Mouse (Mus musculus) midbrain, embryonic 11.5 days (tissue): ENCODE data around the gene Il12rb1. TPM values are rescaled to one million over a fixed set of nuclear protein-coding genes. Genes with fewer than 3 reads are reported as not detected.
A peak's percentile ranks its signal among the peaks of the same experiment; 100 is the strongest.

Experiments
- ATAC-seq: fragments of 200-750 bp; cut with Nextera tagmentation; 2 replicates; pipeline ENCODE4 v1.8.0; 2017; ENCODE audit warnings: moderate TSS enrichment, moderate library complexity; ENCODE audit not compliant: low FRiP score
- DNase-seq: peaks from one replicate; pipeline ENCODE4 v3.0.0; 2015; ENCODE audit warnings: low spot score; ENCODE audit errors: missing footprints
- H3K27ac ChIP-seq: fragments of 300-500 bp; sonication (generic); 2 replicates; pipeline ENCODE4 v1.5.1; 2014; ENCODE audit warnings: low read depth, low read length
- H3K27me3 ChIP-seq: fragments of 300-500 bp; sonication (generic); 2 replicates; pipeline ENCODE4 v1.6.1; 2014; ENCODE audit warnings: mild to moderate bottlenecking, low read length, moderate library complexity, mixed read lengths; ENCODE audit not compliant: control insufficient read depth, insufficient read depth
- H3K36me3 ChIP-seq: fragments of 300-500 bp; sonication (generic); 2 replicates; pipeline ENCODE4 v1.6.1; 2014; ENCODE audit warnings: mild to moderate bottlenecking, low read length, moderate library complexity, mixed read lengths; ENCODE audit not compliant: control insufficient read depth, insufficient read depth
- H3K4me1 ChIP-seq: fragments of 300-500 bp; sonication (generic); 2 replicates; pipeline ENCODE4 v1.6.1; 2014; ENCODE audit warnings: low read length; ENCODE audit not compliant: control insufficient read depth, insufficient read depth
- H3K4me2 ChIP-seq: fragments of 300-500 bp; sonication (generic); 2 replicates; pipeline ENCODE4 v1.6.1; 2014; ENCODE audit warnings: mild to moderate bottlenecking, moderate library complexity
- H3K4me3 ChIP-seq: fragments of 300-500 bp; sonication (generic); 2 replicates; pipeline ENCODE4 v1.5.1; 2014; ENCODE audit warnings: low read depth, low read length
- H3K9ac ChIP-seq: fragments of 300-500 bp; sonication (generic); 2 replicates; pipeline ENCODE4 v1.6.1; 2014; ENCODE audit warnings: low read length
- H3K9me3 ChIP-seq: fragments of 300-500 bp; sonication (generic); 2 replicates; pipeline ENCODE4 v1.6.1; 2016; ENCODE audit warnings: low read length; ENCODE audit not compliant: control insufficient read depth
- WGBS: fragments of 180-500 bp; shearing (Covaris S2); extraction: QIAGEN DNeasy Blood & Tissue Kit; methylation state at CpG from one replicate; pipeline ENCODE4 v1.1.7; 2014; 5-methylcytosine and 5-hydroxymethylcytosine counted together
- polyA plus RNA-seq: library from polyadenylated mRNA; unstranded; fragments of >200 nt; fragmentation: Nextera tagmentation; extraction: Ambion mirVana; gene quantifications from 2 replicates; pipeline ENCODE4 v1.2.1, GENCODE M21; 2014

Il12rb1 gene
- polyA plus RNA-seq, 1 experiment from 2014 or later, result 0.38 TPM

- WGBS, result 80% methylated on average over 9 of the region's 9 CpGs
- Histone ChIP-seq H3K4me3 (no peak overlapping the region), H3K9me3 (no peaks in the 10 kb centered on the region)
These were observed 42.9 kb upstream of the Il12rb1 start for GRCm38 (mm10) chr8:70765329-70765728.

DNA sequence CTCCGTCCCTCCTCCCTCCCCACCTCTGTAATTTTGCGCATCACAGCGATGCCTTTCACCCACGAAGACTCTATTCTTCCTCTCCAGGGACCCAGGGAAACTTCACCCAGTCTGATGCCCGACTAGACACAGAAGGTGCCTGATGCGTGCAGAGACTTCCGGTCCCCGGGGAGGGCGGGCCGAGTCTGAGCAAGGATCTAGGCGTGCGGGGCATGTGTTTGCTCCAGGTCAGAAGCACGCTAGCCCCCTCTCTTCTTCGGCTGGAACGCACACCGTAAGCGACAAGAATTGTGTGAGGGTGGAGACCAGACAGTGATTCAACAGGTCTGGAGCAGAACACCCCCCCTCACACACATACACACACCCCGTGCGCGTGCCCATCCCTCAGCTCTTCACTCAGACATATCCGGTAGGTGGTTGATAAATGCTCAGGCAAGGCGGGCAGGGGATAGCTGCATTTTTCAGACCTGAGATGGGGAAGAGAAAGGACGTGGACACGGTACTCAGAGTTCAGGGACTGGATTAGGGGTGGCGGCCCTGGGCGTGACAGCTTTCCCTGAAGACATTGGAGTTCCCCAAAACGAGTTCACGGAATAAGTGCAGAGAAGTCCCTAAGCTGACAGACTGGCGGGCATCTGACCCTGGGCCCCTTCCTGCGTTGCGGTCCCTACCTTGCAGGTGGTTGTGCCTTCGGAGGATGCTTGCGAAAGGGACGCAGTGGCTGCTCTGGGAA is 42.2 kb upstream of the Il12rb1 start:
- Histone ChIP-seq H3K36me3 (peaks cover 9% of the 10 kb centered on the region; the same call in 1 of the 2 replicates), H3K4me3 (peak overlapping the region; percentile 27), H3K4me2 (peak overlapping the region; percentile 56), H3K27me3 (peaks cover 2% of the 10 kb centered on the region; the same call in 1 of the 2 replicates), H3K27ac (no peak overlapping the region), H3K9me3 (no peaks in the 10 kb centered on the region), H3K9ac (peak overlapping the region; percentile 54), H3K4me1 (peaks cover 13% of the 10 kb centered on the region)
- 2% methylated on average over 34 of the region's 34 CpGs for WGBS
- DNase-seq, result peak; percentile 90
- ATAC-seq, result no peak

More at GRCm38 (mm10) chr8:70765329-70765728, 42.9 kb upstream of the Il12rb1 start:
- peak overlapping the region; percentile 56; the same call in 1 of the 2 replicates for H3K4me2 ChIP-seq
- H3K9ac ChIP-seq, result no peak overlapping the region; the same call in 1 of the 2 replicates
- H3K27ac ChIP-seq, result no peak overlapping the region
- DNase-seq (no peak), ATAC-seq (no peak)
- peaks cover 2% of the 10 kb centered on the region; the same call in 1 of the 2 replicates for H3K27me3 ChIP-seq
- peaks cover 9% of the 10 kb centered on the region; the same call in 1 of the 2 replicates for H3K36me3 ChIP-seq
- H3K4me1 ChIP-seq, result peaks cover 13% of the 10 kb centered on the region

DNA sequence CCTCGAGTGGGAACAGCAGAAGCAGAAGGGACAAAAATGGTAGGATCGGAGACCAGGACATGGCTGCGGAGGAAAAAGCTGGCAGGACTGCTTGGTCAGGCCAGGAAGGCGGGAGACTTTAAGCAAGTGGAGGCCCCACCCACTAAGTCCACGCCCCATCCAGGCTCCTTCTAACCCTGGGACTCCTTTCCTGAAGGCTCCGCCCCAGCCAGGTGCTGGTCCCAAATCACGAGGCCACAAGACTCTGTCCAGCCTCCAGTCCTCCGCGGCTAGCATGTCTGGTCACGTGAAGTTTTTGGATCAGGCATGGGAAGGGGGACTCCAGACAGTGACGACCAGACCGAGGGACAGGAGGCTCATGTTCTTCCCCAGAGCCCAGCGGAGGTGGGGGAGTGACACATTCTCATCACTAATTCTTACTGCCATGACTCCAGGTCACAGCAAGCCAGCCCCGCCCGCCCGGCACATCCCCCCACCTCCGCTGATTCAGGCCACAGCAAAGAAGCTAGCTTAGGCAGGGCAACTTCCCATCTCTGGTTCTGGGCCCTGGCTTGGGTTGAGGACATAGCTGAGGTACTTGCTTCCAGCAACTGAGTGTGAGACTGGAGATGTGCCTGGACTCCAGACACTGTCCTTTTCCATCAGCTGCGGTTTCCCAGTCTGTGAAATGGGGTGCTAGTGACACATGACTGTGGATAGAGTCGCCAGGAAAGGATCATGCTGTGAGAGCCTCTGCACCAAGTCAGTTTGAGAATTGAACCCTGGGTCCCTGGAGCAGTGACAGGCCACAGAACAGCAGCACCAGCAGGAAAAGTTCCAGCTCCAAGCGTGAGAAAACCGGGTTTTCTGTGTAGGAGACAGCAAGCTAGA is 41.4 kb upstream of the Il12rb1 start:
- H3K4me1 ChIP-seq, result peaks cover 13% of the 10 kb centered on the region
- H3K27ac ChIP-seq, result no peak overlapping the region
- WGBS, result 6% methylated on average over 21 of the region's 21 CpGs
- peaks cover 2% of the 10 kb centered on the region; the same call in 1 of the 2 replicates for H3K27me3 ChIP-seq
- H3K36me3 ChIP-seq, result peaks cover 9% of the 10 kb centered on the region; the same call in 1 of the 2 replicates
- H3K4me3 ChIP-seq, result peak overlapping the region; percentile 27
- ATAC-seq (peak; percentile 16; the same call in 1 of the 2 replicates), DNase-seq (peak; percentile 93)
- peak overlapping the region; percentile 56 for H3K4me2 ChIP-seq
- no peaks in the 10 kb centered on the region for H3K9me3 ChIP-seq
- peak overlapping the region; percentile 54 for H3K9ac ChIP-seq

- H3K4me1 ChIP-seq, result peaks cover 13% of the 10 kb centered on the region
- no peaks in the 10 kb centered on the region for H3K9me3 ChIP-seq
- no peak for ATAC-seq
- WGBS, result 79% methylated on average over 6 of the region's 6 CpGs
- H3K9ac ChIP-seq, result no peak overlapping the region
- no peak overlapping the region for H3K27ac ChIP-seq
- no peak overlapping the region for H3K4me3 ChIP-seq
- DNase-seq, result no peak
- H3K4me2 ChIP-seq, result no peak overlapping the region
- H3K36me3 ChIP-seq, result peaks cover 9% of the 10 kb centered on the region; the same call in 1 of the 2 replicates
- H3K27me3 ChIP-seq, result peaks cover 2% of the 10 kb centered on the region; the same call in 1 of the 2 replicates
These were observed 40.7 kb upstream of the Il12rb1 start for GRCm38 (mm10) chr8:70767503-70767902.

DNA sequence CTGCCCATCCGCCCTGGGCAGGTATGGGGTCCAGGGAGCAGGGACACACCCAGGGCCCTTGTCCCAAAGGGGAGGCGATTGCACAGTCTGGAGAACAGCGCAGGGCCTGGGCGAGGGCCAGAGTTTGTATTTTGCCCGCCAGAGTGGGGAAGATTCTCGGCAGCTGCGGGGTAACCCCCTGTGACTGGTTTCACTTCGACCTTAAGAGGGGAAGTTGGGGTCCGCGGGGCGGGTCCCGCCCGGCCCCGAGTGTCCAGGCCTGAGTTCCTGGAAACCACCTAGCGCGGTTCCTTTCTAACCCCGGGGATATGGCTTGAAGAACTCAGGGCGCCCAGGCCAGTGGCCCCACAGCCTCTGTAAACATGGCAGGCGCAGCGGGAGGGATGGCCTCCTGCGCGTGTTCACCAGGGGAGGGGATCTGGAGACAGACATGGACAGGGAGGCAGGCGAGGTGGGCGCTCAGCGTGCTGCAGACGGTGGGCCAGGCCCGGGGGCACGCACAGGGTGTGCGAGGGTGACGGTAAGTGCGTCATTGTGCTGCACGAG is 39.9 kb upstream of the Il12rb1 start:
- Histone ChIP-seq H3K27me3 (peaks cover 2% of the 10 kb centered on the region; the same call in 1 of the 2 replicates), H3K9ac (no peak overlapping the region), H3K36me3 (peaks cover 9% of the 10 kb centered on the region; the same call in 1 of the 2 replicates), H3K27ac (no peak overlapping the region), H3K4me1 (peaks cover 13% of the 10 kb centered on the region), H3K4me3 (no peak overlapping the region), H3K9me3 (no peaks in the 10 kb centered on the region), H3K4me2 (no peak overlapping the region)
- WGBS, result 95% methylated on average over 32 of the region's 32 CpGs
- DNase-seq (no peak), ATAC-seq (no peak)

DNA sequence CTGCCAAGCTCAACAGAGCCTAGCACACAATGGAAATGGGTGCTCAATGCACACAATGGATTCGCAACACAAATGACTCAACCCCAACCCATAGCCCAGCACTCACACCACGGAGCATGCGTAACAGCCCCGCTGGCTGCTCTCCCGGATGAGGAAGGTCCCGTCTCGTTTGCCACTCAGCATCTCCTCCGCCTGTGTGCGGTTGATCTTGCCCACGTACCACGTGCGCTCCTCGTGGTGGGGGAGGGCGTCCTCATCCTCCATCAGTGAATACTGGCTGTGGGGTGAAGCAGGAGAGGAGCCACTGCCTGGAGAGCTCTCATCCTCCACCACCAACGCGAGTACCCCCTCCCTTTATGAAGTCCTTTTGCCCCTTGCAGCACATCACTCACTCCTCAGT is 39.3 kb upstream of the Il12rb1 start:
- no peaks in the 10 kb centered on the region for H3K9me3 ChIP-seq
- no peak overlapping the region for H3K4me2 ChIP-seq
- H3K4me3 ChIP-seq, result no peak overlapping the region
- H3K36me3 ChIP-seq, result peaks cover 13% of the 10 kb centered on the region
- 85% methylated on average over 16 of the region's 16 CpGs for WGBS
- H3K27me3 ChIP-seq, result peaks cover 2% of the 10 kb centered on the region; the same call in 1 of the 2 replicates
- ATAC-seq, result peak; percentile 10; the same call in 1 of the 2 replicates
- H3K9ac ChIP-seq, result no peak overlapping the region
- no peak for DNase-seq
- H3K4me1 ChIP-seq, result peaks cover 13% of the 10 kb centered on the region
- H3K27ac ChIP-seq, result no peak overlapping the region

DNA sequence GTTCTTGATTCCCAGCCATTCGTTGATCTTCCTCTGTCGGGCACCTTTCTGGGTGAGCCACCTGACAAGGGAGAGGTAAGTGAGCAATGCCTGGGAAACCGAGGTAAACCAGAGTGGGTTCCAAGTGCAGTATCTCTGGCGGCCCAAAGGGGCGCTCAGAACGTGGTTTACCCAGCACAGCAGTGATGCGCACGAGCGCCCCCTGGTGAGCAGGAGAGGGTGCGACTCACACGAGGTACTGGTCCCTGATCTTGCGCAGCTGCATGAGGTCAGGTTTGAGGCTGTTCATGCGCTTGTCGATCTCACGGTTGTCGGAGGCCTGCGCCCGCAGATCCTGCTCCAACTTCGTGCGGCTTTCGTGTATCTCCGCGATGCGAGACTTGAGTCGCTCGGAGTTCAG is 38.9 kb upstream of the Il12rb1 start:
- Histone ChIP-seq H3K27ac (no peak overlapping the region), H3K4me1 (peaks cover 13% of the 10 kb centered on the region), H3K4me2 (no peak overlapping the region), H3K9ac (no peak overlapping the region), H3K36me3 (peaks cover 15% of the 10 kb centered on the region), H3K4me3 (no peak overlapping the region), H3K9me3 (no peaks in the 10 kb centered on the region), H3K27me3 (peaks cover 2% of the 10 kb centered on the region; the same call in 1 of the 2 replicates)
- ATAC-seq, result peak; percentile 68
- DNase-seq, result peak; percentile 99
- WGBS, result 8% methylated on average over 26 of the region's 26 CpGs

DNA sequence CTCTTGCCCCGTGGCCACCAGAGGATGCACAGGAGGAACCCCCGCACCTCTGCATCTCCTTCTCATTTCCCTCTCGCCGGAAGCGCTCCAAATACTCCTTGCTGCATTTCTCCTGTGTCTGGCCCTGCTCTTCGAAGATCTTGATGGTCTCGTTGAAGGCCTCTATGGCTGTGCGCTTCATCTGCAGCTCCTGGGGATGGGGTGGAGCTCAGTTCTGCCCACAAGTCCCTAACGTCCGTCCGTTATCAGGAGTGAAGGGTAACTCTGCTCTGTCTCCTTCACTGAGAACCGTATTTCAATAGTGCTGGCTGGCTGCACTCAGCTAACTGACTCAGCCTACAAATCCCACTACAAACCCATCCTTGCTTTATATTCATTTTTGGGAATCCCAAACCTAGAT is 38.4 kb upstream of the Il12rb1 start:
- no peak for DNase-seq
- Histone ChIP-seq H3K36me3 (peaks cover 15% of the 10 kb centered on the region), H3K27me3 (peaks cover 2% of the 10 kb centered on the region; the same call in 1 of the 2 replicates), H3K9ac (no peak overlapping the region), H3K4me2 (no peak overlapping the region), H3K4me3 (no peak overlapping the region), H3K27ac (no peak overlapping the region), H3K4me1 (peaks cover 13% of the 10 kb centered on the region), H3K9me3 (no peaks in the 10 kb centered on the region)
- ATAC-seq, result no peak
- WGBS, result 73% methylated on average over 12 of the region's 12 CpGs
